Mouse (Mus musculus) hindbrain, embryonic 15.5 days (tissue): Measurements from ENCODE around the gene Gm20518. TPM values are rescaled to one million over a fixed set of nuclear protein-coding genes. Genes with fewer than 3 reads are reported as not detected.

ENCODE experiments used
- ATAC-seq: fragments of 200-750 bp; cut with Nextera tagmentation; 2 replicates; pipeline ENCODE4 v1.8.0; 2017; ENCODE audit warnings: low read depth, moderate number of reproducible peaks, moderate TSS enrichment; ENCODE audit not compliant: low FRiP score
- H3K27ac ChIP-seq: fragments of 300-500 bp; sonication (generic); replicated peaks from 2 replicates; pipeline ENCODE4 v1.5.1; 2015; ENCODE audit warnings: mild to moderate bottlenecking, inconsistent platforms
- H3K27me3 ChIP-seq: fragments of 300-500 bp; sonication (generic); 2 replicates; pipeline ENCODE4 v1.6.1; 2015; ENCODE audit warnings: control low read depth, inconsistent platforms
- H3K36me3 ChIP-seq: fragments of 300-500 bp; sonication (generic); 2 replicates; pipeline ENCODE4 v1.6.1; 2015; ENCODE audit warnings: control low read depth, inconsistent platforms
- H3K4me1 ChIP-seq: fragments of 300-500 bp; sonication (generic); replicated peaks from 2 replicates; pipeline ENCODE4 v1.6.1; 2015; ENCODE audit warnings: control low read depth, inconsistent platforms
- H3K4me2 ChIP-seq: fragments of 300-500 bp; sonication (generic); 2 replicates; pipeline ENCODE4 v1.6.1; 2015; ENCODE audit warnings: moderate library complexity, mild to moderate bottlenecking, inconsistent platforms
- H3K4me3 ChIP-seq: fragments of 300-500 bp; sonication (generic); 2 replicates; pipeline ENCODE4 v1.5.1; 2015; ENCODE audit warnings: mild to moderate bottlenecking, inconsistent platforms
- H3K9ac ChIP-seq: fragments of 300-500 bp; sonication (generic); 2 replicates; pipeline ENCODE4 v1.6.1; 2015; ENCODE audit warnings: inconsistent platforms
- H3K9me3 ChIP-seq: fragments of 300-500 bp; sonication (generic); 2 replicates; pipeline ENCODE4 v1.6.1; 2016; ENCODE audit warnings: control low read depth, inconsistent platforms
- WGBS: fragments of 180-500 bp; shearing (Covaris S2); methylation state at CpG from one replicate; pipeline ENCODE4 v1.1.7; 2015; 5-methylcytosine and 5-hydroxymethylcytosine counted together
- polyA plus RNA-seq: library from polyadenylated mRNA; unstranded; fragments of >200 nt; fragmentation: Nextera tagmentation; extraction: Ambion mirVana; gene quantifications from 2 replicates; pipeline ENCODE4 v1.2.1, GENCODE M21; 2015

Gene Gm20518
- polyA plus RNA-seq, 1 experiment from 2014 or later: 0.31 TPM

- Histone ChIP-seq H3K4me3 (peak overlapping the region; percentile 62), H3K9me3 (no peaks in the 10 kb centered on the region), H3K36me3 (no peaks in the 10 kb centered on the region), H3K4me2 (peak overlapping the region; percentile 96), H3K4me1 (peaks cover 33% of the 10 kb centered on the region), H3K27ac (peak overlapping the region; percentile 96), H3K27me3 (peaks cover 15% of the 10 kb centered on the region; the same call in 1 of the 2 replicates), H3K9ac (peak overlapping the region; percentile 91)
- WGBS: 50% methylated on average over 7 of the region's 7 CpGs
- no peak for ATAC-seq
These were observed 56.9 kb downstream of the Gm20518 start for GRCm38 (mm10) chr16:17834543-17834942.

DNA sequence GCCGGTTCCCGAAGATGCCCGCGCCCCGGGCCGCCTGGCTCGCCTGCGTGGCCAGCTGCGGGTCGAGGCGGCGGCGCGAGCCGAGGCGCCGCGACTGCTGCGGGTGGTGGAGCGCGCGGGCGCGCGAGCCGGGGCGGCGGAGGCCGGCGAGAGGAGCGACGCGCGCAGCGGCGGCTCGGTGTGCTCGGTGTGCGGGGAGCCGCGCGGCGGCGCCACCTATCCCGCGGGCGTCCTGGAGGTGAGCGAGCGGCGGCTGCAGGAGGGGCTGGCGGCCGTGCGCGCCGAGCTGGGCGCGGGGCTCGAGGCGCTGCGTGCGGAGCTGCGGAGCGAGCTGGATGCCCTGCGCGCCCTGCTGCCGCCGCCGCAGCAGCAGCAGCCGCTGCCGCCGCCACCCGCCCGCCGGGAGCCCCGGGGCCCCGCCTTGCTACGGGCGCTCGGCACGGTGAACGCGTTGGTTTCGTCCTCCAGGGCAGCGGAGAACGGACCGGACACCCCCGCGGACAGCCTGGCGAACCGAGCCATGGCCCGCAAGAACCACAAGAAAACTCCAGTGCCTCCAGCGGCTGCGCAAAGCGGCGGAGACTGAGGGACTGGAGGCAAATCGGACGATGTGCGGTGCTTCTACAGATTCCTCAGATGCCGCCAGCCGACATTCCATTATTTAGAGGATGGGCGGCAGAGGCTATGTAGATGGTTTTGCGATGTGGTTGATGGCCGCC, 57.6 kb downstream of the Gm20518 start:
- Histone ChIP-seq H3K4me3 (peak overlapping the region; percentile 62), H3K27me3 (peaks cover 15% of the 10 kb centered on the region; the same call in 1 of the 2 replicates), H3K27ac (peak overlapping the region; percentile 96), H3K4me2 (peak overlapping the region; percentile 96), H3K4me1 (peaks cover 33% of the 10 kb centered on the region), H3K9me3 (no peaks in the 10 kb centered on the region), H3K9ac (peak overlapping the region; percentile 91), H3K36me3 (no peaks in the 10 kb centered on the region)
- peak; percentile 78 for ATAC-seq
- under 1% methylated on average over 76 of the region's 103 CpGs for WGBS

DNA sequence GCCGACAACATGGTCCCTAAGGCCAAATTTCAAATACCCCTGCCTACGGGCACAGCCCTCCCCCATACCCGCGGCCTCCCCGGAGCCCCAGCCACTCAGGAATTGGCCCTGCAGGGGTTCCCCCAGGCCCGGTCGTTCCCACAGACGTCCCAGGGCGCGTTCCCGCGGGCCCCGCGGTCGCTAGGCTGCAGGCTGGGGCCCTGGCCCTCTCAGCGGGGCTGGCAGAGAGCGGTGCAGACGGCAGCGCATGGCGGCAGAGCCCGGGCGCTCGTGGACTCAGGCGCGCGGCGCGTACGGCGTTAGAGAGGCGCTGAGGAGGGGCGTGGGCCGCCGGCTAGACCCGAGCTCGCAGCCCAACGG, 58.2 kb downstream of the Gm20518 start:
- ATAC-seq: peak; percentile 78
- Histone ChIP-seq H3K9me3 (no peaks in the 10 kb centered on the region), H3K27me3 (peaks cover 15% of the 10 kb centered on the region; the same call in 1 of the 2 replicates), H3K27ac (peak overlapping the region; percentile 96), H3K4me1 (peaks cover 33% of the 10 kb centered on the region), H3K9ac (peak overlapping the region; percentile 91), H3K4me3 (peak overlapping the region; percentile 62), H3K36me3 (no peaks in the 10 kb centered on the region), H3K4me2 (peak overlapping the region; percentile 96)
- WGBS: under 1% methylated on average over 37 of the region's 37 CpGs

- ATAC-seq: peak; percentile 7; the same call in 1 of the 2 replicates
- 25% methylated on average over 7 of the region's 7 CpGs for WGBS
These were observed 58.6 kb downstream of the Gm20518 start, which contains the start of gene B830017H08Rik for GRCm38 (mm10) chr16:17832821-17833220. Gene B830017H08Rik, plus strand, starts transcription at chr16:17833121.

DNA sequence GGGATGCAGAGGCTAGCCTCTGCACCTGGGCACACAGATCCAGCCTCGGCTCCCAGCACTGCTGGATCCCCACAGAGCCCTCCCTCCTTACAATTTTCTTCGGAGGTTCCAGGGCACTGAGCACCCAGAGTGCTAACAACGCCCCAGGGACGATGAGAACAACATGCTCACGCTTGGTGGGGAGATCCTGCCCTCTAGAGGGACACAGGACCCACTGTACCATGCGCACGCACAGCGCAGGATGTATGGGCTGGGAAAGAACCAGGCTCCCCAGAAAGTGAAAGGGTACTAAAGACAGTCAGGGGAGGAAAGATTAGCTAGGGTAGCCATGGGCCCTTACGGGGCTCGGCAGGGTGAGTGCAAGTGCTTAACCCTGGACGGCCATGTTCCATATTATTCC, 59.7 kb downstream of the Gm20518 start:
- no peaks in the 10 kb centered on the region for H3K36me3 ChIP-seq
- no peak overlapping the region for H3K4me3 ChIP-seq
- WGBS: 13% methylated on average over 11 of the region's 11 CpGs
- H3K4me2 ChIP-seq: no peak overlapping the region
- H3K9me3 ChIP-seq: no peaks in the 10 kb centered on the region
- peaks cover 33% of the 10 kb centered on the region for H3K4me1 ChIP-seq
- no peak overlapping the region for H3K9ac ChIP-seq
- H3K27me3 ChIP-seq: peaks cover 12% of the 10 kb centered on the region; the same call in 1 of the 2 replicates
- ATAC-seq: no peak
- no peak overlapping the region for H3K27ac ChIP-seq

More at GRCm38 (mm10) chr16:17832821-17833220, 58.6 kb downstream of the Gm20518 start, which contains the start of gene B830017H08Rik:
- Histone ChIP-seq H3K27ac (peak within 1 kb of the TSS; percentile 96), H3K9ac (peak within 1 kb of the TSS; percentile 91), H3K27me3 (peaks cover 15% of the 10 kb centered on the region; the same call in 1 of the 2 replicates), H3K4me3 (peak within 1 kb of the TSS; percentile 62), H3K9me3 (no peaks in the 10 kb centered on the region), H3K36me3 (no peaks in the 10 kb centered on the region), H3K4me2 (peak within 1 kb of the TSS; percentile 96), H3K4me1 (peaks cover 33% of the 10 kb centered on the region)

- ATAC-seq: no peak
- Histone ChIP-seq H3K36me3 (no peaks in the 10 kb centered on the region), H3K27ac (no peak overlapping the region), H3K4me3 (no peak overlapping the region), H3K27me3 (peaks cover 12% of the 10 kb centered on the region; the same call in 1 of the 2 replicates), H3K9ac (no peak overlapping the region), H3K4me2 (no peak overlapping the region), H3K9me3 (no peaks in the 10 kb centered on the region), H3K4me1 (peaks cover 32% of the 10 kb centered on the region)
- 60% methylated on average over 10 of the region's 10 CpGs for WGBS
These were observed 60.9 kb downstream of the Gm20518 start for GRCm38 (mm10) chr16:17830385-17831178.

DNA sequence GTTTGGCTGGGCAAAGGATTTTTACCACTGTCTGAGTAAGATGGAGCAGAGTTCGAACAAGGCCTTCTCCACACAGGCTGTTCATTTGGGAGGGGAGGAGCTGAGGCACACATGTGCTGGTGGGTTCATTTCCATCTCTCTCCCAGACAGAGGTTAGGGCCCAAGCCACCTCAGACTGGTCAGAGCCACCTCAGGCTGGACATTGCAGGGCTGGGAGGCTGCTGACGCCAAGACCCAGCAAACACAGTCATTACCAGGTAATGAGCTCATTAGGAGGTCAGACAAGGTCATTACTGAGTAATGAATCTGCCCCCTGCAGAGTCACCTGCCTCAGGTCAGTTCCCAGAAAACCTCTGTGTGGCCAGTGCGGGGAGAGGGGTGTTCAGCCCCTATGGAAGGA, 62.6 kb downstream of the Gm20518 start:
- H3K27me3 ChIP-seq: peaks cover 15% of the 10 kb centered on the region; the same call in 1 of the 2 replicates
- H3K4me3 ChIP-seq: no peak overlapping the region
- H3K9me3 ChIP-seq: no peaks in the 10 kb centered on the region
- H3K36me3 ChIP-seq: no peaks in the 10 kb centered on the region
- H3K4me2 ChIP-seq: no peak overlapping the region
- H3K27ac ChIP-seq: no peak overlapping the region
- no peak overlapping the region for H3K9ac ChIP-seq
- ATAC-seq: no peak
- WGBS: 72% methylated on average over 3 of the region's 3 CpGs
- H3K4me1 ChIP-seq: peaks cover 18% of the 10 kb centered on the region

- peaks cover 15% of the 10 kb centered on the region; the same call in 1 of the 2 replicates for H3K27me3 ChIP-seq
- H3K4me2 ChIP-seq: no peak overlapping the region
- H3K4me3 ChIP-seq: no peak overlapping the region
- ATAC-seq: no peak
- H3K9me3 ChIP-seq: no peaks in the 10 kb centered on the region
- peaks cover 16% of the 10 kb centered on the region for H3K4me1 ChIP-seq
- no peak overlapping the region for H3K9ac ChIP-seq
- no peak overlapping the region for H3K27ac ChIP-seq
- no peaks in the 10 kb centered on the region for H3K36me3 ChIP-seq
- 83% methylated on average over 2 of the region's 2 CpGs for WGBS
These were observed 63.2 kb downstream of the Gm20518 start for GRCm38 (mm10) chr16:17828229-17828628.

- Histone ChIP-seq H3K36me3 (no peaks in the 10 kb centered on the region), H3K9me3 (no peaks in the 10 kb centered on the region), H3K9ac (no peak overlapping the region), H3K27ac (no peak overlapping the region), H3K4me3 (no peak overlapping the region), H3K27me3 (peaks cover 6% of the 10 kb centered on the region; the same call in 1 of the 2 replicates), H3K4me1 (peaks cover 2% of the 10 kb centered on the region; the same call in 1 of the 2 replicates), H3K4me2 (no peak overlapping the region)
- WGBS: 76% methylated on average over 2 of the region's 2 CpGs
- no peak for ATAC-seq
These were observed 65.0 kb downstream of the Gm20518 start for GRCm38 (mm10) chr16:17826500-17826899.

- Histone ChIP-seq H3K9ac (no peak overlapping the region), H3K9me3 (no peaks in the 10 kb centered on the region), H3K4me3 (no peak overlapping the region), H3K4me2 (peak overlapping the region; percentile 93; the same call in 1 of the 2 replicates), H3K36me3 (no peaks in the 10 kb centered on the region), H3K4me1 (peaks cover 18% of the 10 kb centered on the region), H3K27me3 (peaks cover 39% of the 10 kb centered on the region), H3K27ac (0 out of 2 replicates have a peak overlapping the region, but pooled peaks have one; percentile 76)
- ATAC-seq: no peak
- WGBS: 77% methylated on average over 8 of the region's 8 CpGs
These were observed 74.9 kb downstream of the Gm20518 start for GRCm38 (mm10) chr16:17816528-17816927.

- Histone ChIP-seq H3K9ac (peak overlapping the region; percentile 57), H3K36me3 (no peaks in the 10 kb centered on the region), H3K27ac (peak overlapping the region; percentile 76), H3K9me3 (no peaks in the 10 kb centered on the region), H3K27me3 (peaks cover 37% of the 10 kb centered on the region), H3K4me1 (peaks cover 18% of the 10 kb centered on the region), H3K4me2 (peak overlapping the region; percentile 93), H3K4me3 (peak overlapping the region; percentile 52)
- ATAC-seq: peak; percentile 92
- WGBS: under 1% methylated on average over 63 of the region's 63 CpGs
These were observed 75.8 kb downstream of the Gm20518 start for GRCm38 (mm10) chr16:17815411-17816402.
